Mouse (Mus musculus) hindbrain, embryonic 15.5 days (tissue): Measurements from ENCODE around the gene Rad51b. TPM values are rescaled to one million over a fixed set of nuclear protein-coding genes. Genes with fewer than 3 reads are reported as not detected.

Experiments
- ATAC-seq: fragments of 200-750 bp; cut with Nextera tagmentation; 2 replicates; pipeline ENCODE4 v1.8.0; 2017; ENCODE audit warnings: low read depth, moderate number of reproducible peaks, moderate TSS enrichment; ENCODE audit not compliant: low FRiP score
- H3K27ac ChIP-seq: fragments of 300-500 bp; sonication (generic); replicated peaks from 2 replicates; pipeline ENCODE4 v1.5.1; 2015; ENCODE audit warnings: mild to moderate bottlenecking, inconsistent platforms
- H3K27me3 ChIP-seq: fragments of 300-500 bp; sonication (generic); 2 replicates; pipeline ENCODE4 v1.6.1; 2015; ENCODE audit warnings: control low read depth, inconsistent platforms
- H3K36me3 ChIP-seq: fragments of 300-500 bp; sonication (generic); 2 replicates; pipeline ENCODE4 v1.6.1; 2015; ENCODE audit warnings: control low read depth, inconsistent platforms
- H3K4me1 ChIP-seq: fragments of 300-500 bp; sonication (generic); replicated peaks from 2 replicates; pipeline ENCODE4 v1.6.1; 2015; ENCODE audit warnings: control low read depth, inconsistent platforms
- H3K4me2 ChIP-seq: fragments of 300-500 bp; sonication (generic); 2 replicates; pipeline ENCODE4 v1.6.1; 2015; ENCODE audit warnings: moderate library complexity, mild to moderate bottlenecking, inconsistent platforms
- H3K4me3 ChIP-seq: fragments of 300-500 bp; sonication (generic); 2 replicates; pipeline ENCODE4 v1.5.1; 2015; ENCODE audit warnings: mild to moderate bottlenecking, inconsistent platforms
- H3K9ac ChIP-seq: fragments of 300-500 bp; sonication (generic); 2 replicates; pipeline ENCODE4 v1.6.1; 2015; ENCODE audit warnings: inconsistent platforms
- H3K9me3 ChIP-seq: fragments of 300-500 bp; sonication (generic); 2 replicates; pipeline ENCODE4 v1.6.1; 2016; ENCODE audit warnings: control low read depth, inconsistent platforms
- WGBS: fragments of 180-500 bp; shearing (Covaris S2); methylation state at CpG from one replicate; pipeline ENCODE4 v1.1.7; 2015; 5-methylcytosine and 5-hydroxymethylcytosine counted together
- polyA plus RNA-seq: library from polyadenylated mRNA; unstranded; fragments of >200 nt; fragmentation: Nextera tagmentation; extraction: Ambion mirVana; gene quantifications from 2 replicates; pipeline ENCODE4 v1.2.1, GENCODE M21; 2015

Rad51b gene
- polyA plus RNA-seq, 1 experiment from 2014 or later, result 1.7 TPM

- Histone ChIP-seq H3K27ac (no peak overlapping the region), H3K36me3 (no peaks in the 10 kb centered on the region), H3K27me3 (no peaks in the 10 kb centered on the region), H3K9ac (no peak overlapping the region), H3K4me3 (no peak overlapping the region), H3K9me3 (no peaks in the 10 kb centered on the region), H3K4me1 (peaks cover 8% of the 10 kb centered on the region; the same call in 1 of the 2 replicates), H3K4me2 (no peak overlapping the region)
- ATAC-seq, result no peak
- WGBS, result 84% methylated on average over 5 of the region's 5 CpGs
These were observed 552.9 kb downstream of the Rad51b start for GRCm38 (mm10) chr12:79850021-79850420.

GRCm38 (mm10) chr12:79851898-79852297, 554.8 kb downstream of the Rad51b start:
- 93% methylated on average over 8 of the region's 8 CpGs for WGBS

GRCm38 (mm10) chr12:79852606-79853005, 555.5 kb downstream of the Rad51b start:
- Histone ChIP-seq H3K9ac (no peak overlapping the region), H3K4me1 (0 out of 2 replicates have a peak, but pooled peaks cover 2% of the 10 kb centered on the region), H3K4me2 (no peak overlapping the region), H3K36me3 (no peaks in the 10 kb centered on the region), H3K9me3 (no peaks in the 10 kb centered on the region), H3K4me3 (no peak overlapping the region), H3K27ac (no peak overlapping the region), H3K27me3 (no peaks in the 10 kb centered on the region)
- WGBS, result 93% methylated on average over 4 of the region's 4 CpGs
- no peak for ATAC-seq

More at GRCm38 (mm10) chr12:79851898-79852297, 554.8 kb downstream of the Rad51b start:
- Histone ChIP-seq H3K4me3 (no peak overlapping the region), H3K36me3 (no peaks in the 10 kb centered on the region), H3K4me2 (no peak overlapping the region), H3K27ac (no peak overlapping the region), H3K9ac (no peak overlapping the region), H3K27me3 (no peaks in the 10 kb centered on the region), H3K4me1 (peaks cover 4% of the 10 kb centered on the region; the same call in 1 of the 2 replicates), H3K9me3 (no peaks in the 10 kb centered on the region)
- ATAC-seq, result no peak

GRCm38 (mm10) chr12:79853901-79854490, 556.9 kb downstream of the Rad51b start:
- ATAC-seq, result no peak
- WGBS, result 81% methylated on average over 5 of the region's 5 CpGs
- Histone ChIP-seq H3K9ac (no peak overlapping the region), H3K4me3 (no peak overlapping the region), H3K36me3 (no peaks in the 10 kb centered on the region), H3K9me3 (no peaks in the 10 kb centered on the region), H3K27ac (no peak overlapping the region), H3K4me2 (no peak overlapping the region), H3K27me3 (no peaks in the 10 kb centered on the region), H3K4me1 (no peaks in the 10 kb centered on the region)

- Histone ChIP-seq H3K9me3 (no peaks in the 10 kb centered on the region), H3K4me3 (no peak overlapping the region), H3K27ac (no peak overlapping the region), H3K9ac (no peak overlapping the region), H3K27me3 (no peaks in the 10 kb centered on the region), H3K4me2 (no peak overlapping the region), H3K36me3 (no peaks in the 10 kb centered on the region), H3K4me1 (peaks cover 3% of the 10 kb centered on the region)
- WGBS, result 92% methylated on average over 2 of the region's 2 CpGs
- no peak for ATAC-seq
These were observed 557.4 kb downstream of the Rad51b start for GRCm38 (mm10) chr12:79854507-79854906.

- Histone ChIP-seq H3K27ac (no peak overlapping the region), H3K9ac (no peak overlapping the region), H3K36me3 (no peaks in the 10 kb centered on the region), H3K4me3 (no peak overlapping the region), H3K4me1 (peaks cover 6% of the 10 kb centered on the region), H3K4me2 (no peak overlapping the region), H3K27me3 (no peaks in the 10 kb centered on the region), H3K9me3 (no peaks in the 10 kb centered on the region)
- 82% methylated on average over 11 of the region's 11 CpGs for WGBS
- ATAC-seq, result no peak
These were observed 559.2 kb downstream of the Rad51b start for GRCm38 (mm10) chr12:79856116-79856909.

GRCm38 (mm10) chr12:79857704-79858103, 560.6 kb downstream of the Rad51b start:
- Histone ChIP-seq H3K4me2 (no peak overlapping the region), H3K36me3 (no peaks in the 10 kb centered on the region), H3K9me3 (no peaks in the 10 kb centered on the region), H3K27me3 (no peaks in the 10 kb centered on the region), H3K27ac (no peak overlapping the region), H3K4me1 (peaks cover 6% of the 10 kb centered on the region), H3K4me3 (no peak overlapping the region), H3K9ac (no peak overlapping the region)
- ATAC-seq, result no peak
- WGBS, result 86% methylated on average over 6 of the region's 6 CpGs

GRCm38 (mm10) chr12:79858336-79858735, 561.3 kb downstream of the Rad51b start:
- peaks cover 6% of the 10 kb centered on the region for H3K4me1 ChIP-seq
- H3K4me2 ChIP-seq, result no peak overlapping the region
- no peaks in the 10 kb centered on the region for H3K9me3 ChIP-seq
- H3K9ac ChIP-seq, result no peak overlapping the region
- no peak overlapping the region for H3K27ac ChIP-seq
- ATAC-seq, result no peak
- H3K27me3 ChIP-seq, result no peaks in the 10 kb centered on the region
- H3K36me3 ChIP-seq, result no peaks in the 10 kb centered on the region
- 89% methylated on average over 11 of the region's 11 CpGs for WGBS
- H3K4me3 ChIP-seq, result no peak overlapping the region

- peak overlapping the region; percentile 46; the same call in 1 of the 2 replicates for H3K27ac ChIP-seq
- no peak overlapping the region for H3K9ac ChIP-seq
- H3K4me1 ChIP-seq, result peaks cover 6% of the 10 kb centered on the region
- ATAC-seq, result no peak
- H3K36me3 ChIP-seq, result no peaks in the 10 kb centered on the region
- 40% methylated on average over 14 of the region's 14 CpGs for WGBS
- no peaks in the 10 kb centered on the region for H3K9me3 ChIP-seq
- no peaks in the 10 kb centered on the region for H3K27me3 ChIP-seq
- H3K4me2 ChIP-seq, result no peak overlapping the region
- H3K4me3 ChIP-seq, result no peak overlapping the region
These were observed 562.5 kb downstream of the Rad51b start for GRCm38 (mm10) chr12:79859354-79860247.

GRCm38 (mm10) chr12:79860248-79860555, 563.1 kb downstream of the Rad51b start:
- no peak for ATAC-seq
- H3K27me3 ChIP-seq, result no peaks in the 10 kb centered on the region
- H3K4me3 ChIP-seq, result no peak overlapping the region
- peaks cover 6% of the 10 kb centered on the region for H3K4me1 ChIP-seq
- WGBS, result 89% methylated on average over 2 of the region's 2 CpGs
- H3K27ac ChIP-seq, result 0 out of 2 replicates have a peak overlapping the region, but pooled peaks have one; percentile 46
- no peaks in the 10 kb centered on the region for H3K36me3 ChIP-seq
- no peak overlapping the region for H3K9ac ChIP-seq
- H3K9me3 ChIP-seq, result no peaks in the 10 kb centered on the region
- H3K4me2 ChIP-seq, result no peak overlapping the region
